Mouse (Mus musculus): ENCODE data around the gene Siae. TPM values are rescaled to one million over a fixed set of nuclear protein-coding genes. Genes with fewer than 3 reads are reported as not detected.

Gene Siae
- total RNA-seq, 1 experiment from 2014 or later = 10.5 TPM

DNA sequence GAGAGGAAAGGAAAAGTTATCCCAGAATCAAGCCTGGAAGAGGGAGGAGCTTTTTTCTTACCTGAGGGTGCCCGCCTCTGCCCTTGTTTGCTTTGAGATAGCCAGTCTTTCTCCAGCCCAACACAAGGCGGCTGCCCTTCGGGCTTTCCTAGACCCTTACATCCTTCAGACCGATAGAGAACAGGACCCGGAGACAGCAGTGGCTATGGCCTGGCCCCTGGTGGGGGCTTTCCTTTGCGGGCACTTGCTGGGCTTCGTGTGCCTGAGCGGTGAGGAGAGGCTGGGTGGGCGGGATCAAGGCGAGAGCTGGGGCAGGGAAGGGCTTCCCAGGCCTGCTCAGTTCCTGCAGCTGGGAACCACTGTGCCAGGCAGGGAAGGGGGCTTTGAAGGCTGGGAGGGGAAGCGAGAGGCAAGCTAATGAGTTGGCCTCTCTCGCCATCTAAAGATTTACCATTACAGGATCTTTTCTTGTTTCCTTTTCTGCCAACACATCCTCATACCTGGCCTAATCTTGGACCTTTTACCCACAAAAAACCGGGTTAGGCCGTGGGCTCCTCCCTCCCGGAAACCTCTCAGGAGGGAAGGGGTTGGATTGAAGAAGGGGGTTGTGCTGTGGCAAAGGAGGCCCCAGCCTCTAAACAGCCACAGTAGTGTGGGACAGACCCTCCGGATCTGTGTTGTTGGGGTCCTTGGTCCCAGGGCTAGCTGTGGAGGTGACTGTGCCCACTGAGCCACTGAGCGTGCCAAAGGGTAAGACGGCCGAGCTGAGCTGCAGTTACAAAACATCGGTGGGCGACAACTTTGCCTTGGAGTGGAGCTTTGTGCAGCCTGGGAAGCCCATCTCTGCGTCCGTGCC, 16.1 kb upstream of the Siae start, which contains the start of gene Vsig2:
TSS of gene Vsig2 (plus strand) at position 86 of the 856 bp plus-strand sequence.
- no peak for ATAC-seq (ENCODE audit: extremely low read depth, insufficient number of reproducible peaks, low FRiP score, poor library complexity, severe bottlenecking)

DNA sequence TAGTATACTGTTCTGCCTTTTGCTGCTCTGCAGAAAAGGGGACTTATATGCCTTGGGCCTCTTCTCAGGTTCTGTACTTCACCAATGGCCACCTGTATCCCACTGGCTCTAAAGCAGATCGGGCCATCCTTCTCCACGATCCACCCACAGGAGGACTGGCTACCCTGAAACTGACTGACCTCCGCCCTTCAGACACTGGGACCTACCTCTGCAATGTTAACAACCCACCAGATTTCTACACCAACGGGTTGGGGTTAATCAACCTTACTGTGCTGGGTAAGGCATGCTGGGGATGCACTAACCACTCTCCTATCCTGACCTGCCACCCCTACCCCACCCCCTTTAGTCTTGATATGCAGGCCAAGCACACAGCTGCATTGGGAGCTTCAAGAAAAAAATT, 15.3 kb upstream of the Siae start:
- no peak for ATAC-seq (ENCODE audit: extremely low read depth, insufficient number of reproducible peaks, low FRiP score, poor library complexity, severe bottlenecking)

DNA sequence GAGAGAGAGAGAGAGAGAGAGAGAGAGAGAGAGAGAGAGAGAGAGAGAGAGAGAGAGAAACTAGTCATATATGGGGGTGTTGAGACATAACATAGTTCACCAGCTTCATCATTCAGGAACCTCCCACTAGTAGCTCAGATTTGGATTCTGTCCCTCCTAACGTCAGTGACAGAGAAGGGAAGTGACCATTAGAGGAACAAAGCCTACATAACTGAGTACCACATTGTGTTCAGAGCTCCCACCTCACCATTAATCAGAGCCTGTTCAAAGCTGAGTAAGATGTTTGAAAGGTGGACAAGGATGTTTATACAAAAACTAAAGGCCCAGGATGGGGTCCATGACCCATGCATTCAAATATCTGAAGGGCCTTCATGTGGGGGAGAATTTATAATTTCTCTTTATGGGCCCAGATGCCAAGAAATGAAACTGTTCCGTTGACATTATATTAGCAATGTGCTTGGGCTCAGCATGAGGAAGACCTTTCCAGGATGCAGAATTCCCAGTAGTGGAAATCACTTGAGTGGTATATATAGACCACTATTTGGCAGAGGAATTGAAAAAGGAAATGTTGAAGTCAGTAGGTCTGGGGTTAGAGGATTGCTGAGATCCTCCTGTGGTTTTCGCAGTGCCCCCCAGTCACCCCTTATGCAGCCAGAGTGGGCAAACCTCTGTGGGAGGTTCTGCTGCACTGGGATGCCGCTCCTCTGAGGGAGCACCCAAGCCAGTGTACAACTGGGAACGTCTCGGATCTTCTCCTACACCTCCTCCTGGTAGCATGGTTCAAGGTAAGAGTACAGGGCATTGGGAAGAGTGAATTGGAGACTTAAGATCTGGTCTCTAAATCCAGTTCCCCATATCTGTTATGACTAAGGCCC, 14.6 kb upstream of the Siae start:
- no peak for ATAC-seq (ENCODE audit: extremely low read depth, insufficient number of reproducible peaks, low FRiP score, poor library complexity, severe bottlenecking)

DNA sequence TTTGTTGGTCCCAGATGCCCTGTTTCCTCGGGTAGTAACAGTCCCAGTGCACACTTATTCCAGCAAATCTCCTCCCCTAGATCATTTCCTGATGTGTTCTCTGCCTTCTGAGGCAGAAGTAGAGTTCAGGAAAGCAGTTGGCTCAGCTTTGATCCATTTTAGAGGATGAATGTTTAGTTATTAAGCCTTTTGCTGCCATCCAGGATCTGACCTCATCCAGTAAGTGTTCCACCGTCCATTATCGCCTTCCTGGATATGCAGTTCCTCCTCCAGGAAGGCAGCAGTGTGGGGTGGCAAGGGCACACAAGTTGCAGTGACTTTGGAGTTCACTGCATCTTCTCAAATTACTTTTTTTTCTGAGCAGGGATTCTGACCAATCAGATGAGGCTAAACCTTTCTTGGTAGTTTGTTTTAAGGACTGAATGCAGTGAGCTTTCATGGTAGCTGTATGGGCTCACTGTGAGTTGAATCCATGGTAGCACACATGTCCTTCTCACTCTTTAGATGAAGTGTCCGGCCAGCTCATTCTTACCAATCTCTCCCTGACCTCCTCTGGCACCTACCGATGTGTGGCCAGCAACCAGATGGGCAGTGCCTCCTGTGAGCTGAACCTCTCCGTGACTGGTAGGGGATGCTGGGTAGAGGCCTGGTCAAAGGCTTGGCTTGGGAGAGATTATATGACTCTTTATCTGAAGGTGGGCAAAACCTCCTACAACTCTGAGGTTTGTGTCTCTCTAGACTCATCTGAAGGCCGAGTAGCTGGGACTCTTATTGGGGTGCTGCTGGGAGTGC, 13.5 kb upstream of the Siae start:
- ATAC-seq (ENCODE audit: extremely low read depth, insufficient number of reproducible peaks, low FRiP score, poor library complexity, severe bottlenecking) = no peak

DNA sequence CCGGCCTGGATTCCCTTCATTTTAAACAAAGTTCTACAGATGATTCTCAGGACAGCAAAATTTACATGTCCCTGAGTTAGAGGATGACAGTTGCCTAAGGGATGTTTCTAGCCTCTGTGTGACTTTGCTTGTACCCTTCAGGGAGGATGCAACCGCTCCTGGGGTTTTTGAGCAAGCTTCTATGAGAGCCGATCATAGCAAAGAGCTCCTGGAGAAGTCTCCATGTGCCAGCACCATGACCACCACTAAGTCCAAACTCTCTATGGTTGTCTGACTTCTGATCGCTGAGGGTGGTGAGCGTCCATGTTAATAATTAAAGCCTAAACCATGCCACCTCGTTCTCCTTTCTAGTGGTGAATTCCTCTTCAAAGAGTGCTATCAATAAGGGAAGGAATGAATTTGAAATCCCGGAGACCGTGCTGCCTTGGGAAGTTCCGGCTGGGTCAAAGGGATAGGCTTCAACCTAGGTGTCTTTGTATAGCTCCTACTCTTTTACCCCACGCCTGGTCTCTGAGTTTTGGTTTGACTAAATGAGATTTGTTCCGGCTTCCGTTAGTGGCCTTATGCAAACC, 11.5 kb upstream of the Siae start:
- no peak for ATAC-seq (ENCODE audit: extremely low read depth, insufficient number of reproducible peaks, low FRiP score, poor library complexity, severe bottlenecking)

DNA sequence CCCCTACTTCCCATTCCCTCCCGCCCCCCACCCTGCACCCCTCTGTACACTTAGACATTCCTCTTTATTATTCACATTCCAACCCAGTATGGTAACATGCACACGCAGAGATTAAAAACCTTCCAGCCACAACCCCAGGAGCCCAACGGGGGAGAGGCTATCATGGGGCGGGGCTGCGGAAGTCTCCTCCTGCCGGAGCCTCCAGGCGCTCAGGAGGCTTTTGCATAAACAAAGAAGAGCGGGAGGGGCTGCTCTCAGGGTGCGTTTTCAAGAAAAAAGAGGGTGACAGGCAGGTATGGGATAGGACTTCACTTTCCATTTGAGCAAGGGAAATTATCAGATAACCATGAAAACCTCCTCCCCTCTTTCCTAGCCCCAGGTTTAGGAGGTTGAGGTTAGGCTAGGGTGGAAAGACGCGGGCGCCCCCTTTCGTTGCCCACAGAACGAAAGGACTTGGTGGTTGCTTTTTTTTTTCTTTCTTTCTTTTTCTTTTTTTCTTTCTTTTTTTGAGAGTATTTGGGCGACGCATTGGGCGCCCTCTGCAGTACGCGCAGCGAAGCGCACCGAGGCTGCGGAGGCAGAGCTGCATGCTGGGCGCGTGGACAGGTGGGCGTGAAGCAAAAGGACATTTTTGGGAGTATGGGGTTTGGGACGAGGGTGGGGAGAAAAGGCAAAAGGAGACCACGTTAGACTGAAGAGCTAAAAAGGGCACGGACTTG, 10.9 kb upstream of the Siae start:
- peak; percentile 28 for ATAC-seq (ENCODE audit: extremely low read depth, insufficient number of reproducible peaks, low FRiP score, poor library complexity, severe bottlenecking)

DNA sequence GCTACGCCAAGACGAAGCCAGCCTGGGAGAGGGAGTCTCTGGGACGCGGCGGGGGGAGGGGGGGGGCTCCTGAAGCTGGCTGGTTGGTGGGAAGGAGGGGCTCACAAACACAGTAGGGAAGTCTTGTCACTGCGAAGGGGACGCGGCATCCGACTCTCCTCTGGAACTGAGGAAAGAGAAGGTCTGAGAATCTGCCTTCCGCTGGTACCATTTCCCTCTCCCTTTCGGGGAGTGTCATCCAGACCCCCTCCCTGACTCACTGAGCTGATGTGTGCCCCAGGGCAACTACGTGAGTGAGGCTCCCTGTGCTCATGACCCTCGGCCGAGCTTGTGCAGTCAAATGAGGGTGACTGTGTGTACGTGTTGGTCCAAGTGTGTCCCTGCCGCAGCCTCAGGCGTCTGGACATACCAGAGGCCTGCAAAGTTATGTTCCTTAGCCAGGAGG, 10.3 kb upstream of the Siae start:
- ATAC-seq (ENCODE audit: extremely low read depth, insufficient number of reproducible peaks, low FRiP score, poor library complexity, severe bottlenecking) = no peak

DNA sequence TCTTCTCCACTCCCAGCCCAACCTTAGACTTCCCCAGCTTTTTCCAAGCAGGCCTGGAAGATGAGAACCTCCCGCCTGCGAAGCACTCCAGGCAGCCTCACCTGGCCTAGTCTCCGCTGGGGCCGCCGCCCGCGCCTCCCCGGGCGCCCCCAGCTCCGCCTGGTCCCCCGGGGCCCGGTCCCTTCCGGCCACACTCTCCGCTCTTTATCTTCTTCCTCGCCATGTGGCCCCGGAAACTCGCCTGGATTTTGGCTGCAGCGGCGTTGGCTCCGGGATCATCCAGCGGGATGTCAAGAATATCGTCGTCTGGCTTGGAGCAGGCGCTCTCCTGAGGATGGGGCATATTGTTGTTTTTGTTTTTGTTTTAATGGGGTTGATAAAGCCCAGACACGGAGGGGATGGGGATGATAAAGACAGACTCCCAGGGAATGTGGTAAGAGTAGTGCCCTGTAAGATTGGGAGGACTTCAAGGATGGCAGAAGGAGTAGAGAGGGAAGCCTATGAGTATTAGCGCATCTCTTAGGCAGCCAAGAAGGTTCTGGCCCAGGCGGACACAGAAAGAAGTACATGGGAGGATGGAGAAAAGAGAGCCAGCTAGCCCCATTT, 9.5 kb upstream of the Siae start:
- ATAC-seq (ENCODE audit: extremely low read depth, insufficient number of reproducible peaks, low FRiP score, poor library complexity, severe bottlenecking) = no peak

DNA sequence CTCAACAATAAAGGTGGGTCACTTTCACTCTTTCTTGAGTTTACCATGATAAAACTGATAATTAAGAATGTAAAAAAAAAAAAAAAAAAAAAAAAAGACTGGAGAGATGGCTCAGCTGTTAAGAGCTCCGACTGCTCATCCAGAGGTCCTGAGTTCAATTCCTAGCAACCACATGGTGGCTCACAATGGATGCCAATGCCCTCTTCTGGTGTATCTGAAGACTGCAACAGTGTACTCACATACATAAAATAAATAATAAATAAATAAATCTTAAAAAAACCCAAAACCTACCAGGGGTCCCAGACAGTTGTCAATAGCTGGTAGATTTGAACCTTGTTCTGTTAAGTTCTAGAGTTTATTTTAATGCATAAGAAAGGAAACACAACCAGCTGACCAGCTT, 8.6 kb upstream of the Siae start:
- no peak for ATAC-seq (ENCODE audit: extremely low read depth, insufficient number of reproducible peaks, low FRiP score, poor library complexity, severe bottlenecking)

DNA sequence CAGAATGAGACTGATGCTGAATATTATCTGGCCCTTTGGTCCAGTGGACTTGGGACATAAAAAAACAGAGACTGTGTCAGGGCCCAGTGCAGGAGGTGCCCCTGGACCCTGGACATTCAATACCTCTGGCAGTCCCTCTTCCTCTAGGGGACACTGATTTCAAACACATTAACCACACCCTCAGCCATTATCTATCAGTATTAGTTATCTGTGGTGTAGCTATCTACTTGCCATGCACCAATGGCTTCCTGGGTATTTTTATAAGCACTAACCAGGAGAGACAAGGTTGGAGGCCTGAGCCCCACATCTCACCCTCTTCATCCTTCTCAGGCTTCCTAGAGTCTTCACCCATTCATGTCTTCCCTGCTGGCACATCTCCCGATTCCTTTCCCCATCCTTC, 5.1 kb upstream of the Siae start:
- ATAC-seq (ENCODE audit: extremely low read depth, insufficient number of reproducible peaks, low FRiP score, poor library complexity, severe bottlenecking) = no peak

DNA sequence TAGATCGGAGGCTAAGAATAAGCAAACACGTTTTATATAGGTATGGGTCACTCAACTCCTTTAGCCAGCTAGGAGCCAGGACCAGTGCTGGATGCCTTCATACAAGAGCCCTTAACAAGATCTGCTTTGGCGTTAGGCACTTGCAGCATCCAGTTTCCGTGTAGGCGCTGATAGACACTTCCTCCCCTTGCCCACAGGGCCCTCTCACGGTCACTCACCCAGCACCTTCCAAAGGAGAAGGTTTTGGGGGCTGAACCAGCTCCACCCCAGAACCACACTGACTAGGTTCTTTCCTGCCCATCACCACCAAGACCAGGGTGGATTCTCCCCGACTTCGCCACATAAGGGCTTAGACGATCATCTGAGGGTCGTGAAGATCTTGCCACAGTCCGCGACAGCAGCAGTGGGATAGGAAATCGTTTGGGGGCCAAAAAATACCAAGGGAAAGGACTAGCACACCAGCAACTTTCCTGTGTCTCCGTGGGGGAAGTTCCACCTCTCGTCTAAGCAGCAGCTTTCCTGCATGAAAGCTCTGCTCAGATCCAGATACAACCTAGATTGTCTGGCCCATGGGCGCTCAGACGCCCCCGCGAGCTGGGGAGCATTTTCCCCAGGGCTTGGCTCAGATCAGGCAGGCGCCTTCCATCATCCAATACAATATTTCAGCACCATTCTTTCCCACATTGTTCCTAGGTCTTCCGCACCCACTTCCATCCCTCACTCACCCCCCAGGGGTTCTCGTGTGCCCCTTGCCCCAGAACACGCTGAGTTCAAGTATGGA, 3.6 kb upstream of the Siae start:
- ATAC-seq (ENCODE audit: extremely low read depth, insufficient number of reproducible peaks, low FRiP score, poor library complexity, severe bottlenecking) = peak; percentile 20; the same call in 1 of the 2 replicates

DNA sequence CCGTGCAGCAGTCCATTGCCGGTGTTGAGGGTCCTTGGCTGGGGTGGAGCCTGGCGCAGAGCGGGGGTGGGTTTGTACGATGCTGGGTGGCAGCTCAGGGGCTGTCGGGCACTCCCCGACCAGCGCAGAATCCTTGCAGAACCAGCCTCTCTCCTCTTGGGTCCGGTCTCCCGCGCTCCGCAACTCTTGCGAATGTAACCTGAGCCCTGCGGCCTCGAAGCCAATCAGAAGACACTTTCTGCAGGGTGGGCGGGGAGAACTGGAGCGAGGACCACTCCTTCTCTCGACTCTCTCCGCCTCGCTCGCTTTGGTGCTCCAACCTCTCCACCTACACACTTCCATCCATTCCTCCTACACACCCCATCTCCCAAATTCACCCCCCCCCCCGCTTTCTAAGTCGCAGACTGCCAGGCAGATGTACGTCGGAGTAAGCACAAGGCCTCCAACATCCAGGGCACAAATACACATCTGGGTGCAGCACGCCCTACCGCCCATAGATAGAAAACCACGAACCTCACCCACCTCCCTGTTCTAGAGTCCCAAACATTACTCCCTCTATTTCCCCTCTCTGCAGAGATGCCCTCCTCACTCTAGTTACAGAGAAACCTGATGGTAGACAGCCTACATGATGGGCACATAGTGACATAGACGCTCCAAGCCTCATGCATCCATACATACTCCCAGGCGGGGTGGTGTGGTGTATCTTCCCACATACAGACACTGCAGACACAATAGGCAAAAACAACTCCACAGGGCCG, 2.8 kb upstream of the Siae start, which contains the start of gene Nrgn:
TSS of gene Nrgn (minus strand) at position 369 of the 758 bp plus-strand sequence.
- ATAC-seq (ENCODE audit: extremely low read depth, insufficient number of reproducible peaks, low FRiP score, poor library complexity, severe bottlenecking) = peak; percentile 41; the same call in 1 of the 2 replicates

DNA sequence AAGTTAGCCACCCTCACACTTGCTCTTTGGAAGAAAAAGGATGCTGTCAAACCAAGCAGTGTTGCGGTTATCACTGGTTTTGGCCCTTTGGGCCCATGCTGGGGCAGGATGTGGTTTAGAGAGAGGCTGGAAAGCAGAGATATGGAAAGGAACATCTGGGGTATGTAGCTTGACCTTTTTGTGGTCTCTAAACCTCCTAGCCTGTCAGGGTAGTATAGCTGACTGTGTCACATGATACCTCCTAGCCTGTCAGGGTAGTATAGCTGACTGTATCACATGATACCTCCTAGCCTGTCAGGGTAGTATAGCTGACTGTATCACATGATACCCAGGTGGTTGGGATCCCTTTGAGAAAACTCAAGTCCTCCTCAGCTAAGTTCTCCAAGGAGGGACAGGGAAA, 1.2 kb upstream of the Siae start:
- ATAC-seq (ENCODE audit: extremely low read depth, insufficient number of reproducible peaks, low FRiP score, poor library complexity, severe bottlenecking) = no peak

DNA sequence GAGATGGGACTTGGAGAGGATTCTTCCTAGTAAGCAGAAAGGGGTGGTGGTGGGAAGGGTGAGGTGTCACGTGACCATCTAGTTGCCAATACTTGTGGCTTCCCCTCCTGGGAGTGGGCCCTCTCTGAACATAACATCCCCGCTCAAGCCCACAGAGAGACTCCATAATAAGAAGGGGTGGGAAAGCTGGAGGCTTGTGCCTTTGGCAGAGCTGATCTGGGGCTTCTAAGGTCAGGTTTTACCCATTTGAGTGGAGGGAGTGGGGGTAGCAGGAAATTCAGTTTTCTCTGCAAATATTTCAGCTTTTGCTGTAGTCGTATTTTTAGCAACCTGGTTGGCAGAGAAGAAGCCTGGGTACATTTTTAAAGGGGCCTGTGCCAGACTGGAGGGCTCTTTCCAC, 868 bp downstream of the Siae start:
- ATAC-seq (ENCODE audit: extremely low read depth, insufficient number of reproducible peaks, low FRiP score, poor library complexity, severe bottlenecking) = no peak

DNA sequence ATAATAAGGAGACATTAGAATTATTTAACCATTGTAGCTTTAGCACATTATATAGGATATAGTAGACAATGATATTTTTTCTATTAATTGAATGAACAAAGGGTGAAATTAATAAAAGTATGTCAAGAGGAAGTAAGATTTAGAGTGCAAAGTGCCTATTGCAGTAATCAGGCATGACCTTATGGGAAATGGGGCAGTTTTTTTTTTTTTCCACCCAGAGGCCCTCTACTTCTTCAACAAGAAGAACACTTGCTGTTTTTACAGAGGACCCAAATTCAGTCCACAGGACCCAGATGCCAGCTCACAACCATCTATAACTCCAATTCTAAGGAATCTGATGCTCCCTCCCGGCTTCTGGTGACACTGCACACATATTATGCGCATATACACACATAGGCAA, 5.1 kb downstream of the Siae start:
- ATAC-seq (ENCODE audit: extremely low read depth, insufficient number of reproducible peaks, low FRiP score, poor library complexity, severe bottlenecking) = no peak

DNA sequence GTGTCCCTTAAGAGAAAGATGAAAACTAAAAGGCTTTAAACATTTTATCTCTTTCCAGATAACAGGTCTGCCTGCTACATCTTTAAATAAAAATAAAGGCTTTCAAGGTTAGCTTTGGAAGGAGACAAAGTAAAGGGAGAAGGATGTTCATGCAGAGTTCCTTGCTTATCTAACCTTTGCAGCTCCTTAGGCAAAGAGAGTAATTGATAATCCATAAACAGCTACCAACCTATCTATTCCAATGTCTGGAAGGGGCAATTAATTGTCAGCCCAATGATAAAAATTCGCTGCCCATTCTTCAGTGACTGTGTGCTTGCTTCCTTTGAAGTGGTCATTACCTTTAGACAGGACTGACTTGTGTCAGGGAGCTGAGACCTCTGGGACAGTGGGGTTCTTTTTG, 8.3 kb downstream of the Siae start:
- no peak for ATAC-seq (ENCODE audit: extremely low read depth, insufficient number of reproducible peaks, low FRiP score, poor library complexity, severe bottlenecking)

Data from neutrophil, adult 5-6 weeks (primary cell).